Mouse (Mus musculus): ENCODE measurements around the gene Aif1l.

DNA sequence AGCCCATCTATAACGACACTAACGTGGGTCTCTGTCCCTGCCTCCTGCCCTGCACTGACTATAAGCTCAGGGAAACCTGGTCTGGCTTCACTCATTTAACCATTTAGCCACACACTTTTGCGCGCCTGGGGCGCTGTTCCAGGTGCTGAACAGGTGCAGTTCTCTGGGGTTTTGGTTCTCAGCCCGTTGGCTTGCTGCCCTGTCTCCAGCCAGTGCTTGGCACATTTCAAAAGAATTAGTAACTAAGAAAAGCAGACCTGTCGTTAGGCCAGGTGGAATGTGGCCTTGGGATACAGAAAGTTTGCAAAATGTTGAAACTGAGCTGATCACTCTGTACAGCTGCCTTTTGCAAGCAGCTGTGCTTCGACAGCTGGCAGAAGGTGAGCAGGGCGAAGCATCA lies 25.1 kb upstream of the Aif1l start:
- TF ChIP-seq CTCF (IDR thresholded peaks at IDR 0.05; ENCODE audit: control insufficient read depth, insufficient read depth, low read length): no peak
- TF ChIP-seq POLR2A (IDR thresholded peaks at IDR 0.05; ENCODE audit: borderline replicate concordance, control insufficient read depth, low read depth, low read length): no peak

Measured in bone marrow, adult 2 months (tissue).